Mouse (Mus musculus): ENCODE measurements around the gene Frmd4b.

The Frmd4b gene

GRCm38 (mm10) chr6:97315311-97315710 is 302.0 kb downstream of the Frmd4b start:
- no peak for DNase-seq (ENCODE audit: low spot score in 2 of 2)

GRCm38 (mm10) chr6:97312545-97312939 is 304.8 kb downstream of the Frmd4b start:
- DNase-seq (ENCODE audit: low spot score in 2 of 2): no peak

- DNase-seq (ENCODE audit: low spot score in 2 of 2): no peak
These were observed 305.5 kb downstream of the Frmd4b start for GRCm38 (mm10) chr6:97311599-97312544.

- DNase-seq (ENCODE audit: low spot score in 2 of 2): no peak
These were observed 306.4 kb downstream of the Frmd4b start for GRCm38 (mm10) chr6:97310901-97311331.

GRCm38 (mm10) chr6:97309161-97309560 is 308.2 kb downstream of the Frmd4b start:
- no peak for DNase-seq (ENCODE audit: low spot score in 2 of 2)

GRCm38 (mm10) chr6:97308562-97308961 is 308.8 kb downstream of the Frmd4b start:
- no peak for DNase-seq (ENCODE audit: low spot score in 2 of 2)

- no peak for DNase-seq (ENCODE audit: low spot score in 2 of 2)
These were observed 310.1 kb downstream of the Frmd4b start for GRCm38 (mm10) chr6:97307231-97307630.

GRCm38 (mm10) chr6:97306351-97306750 is 311.0 kb downstream of the Frmd4b start:
- no peak for DNase-seq (ENCODE audit: low spot score in 2 of 2)

- DNase-seq (ENCODE audit: low spot score in 2 of 2): no peak
These were observed 311.9 kb downstream of the Frmd4b start for GRCm38 (mm10) chr6:97305491-97305890.

GRCm38 (mm10) chr6:97305010-97305409 is 312.3 kb downstream of the Frmd4b start:
- no peak for DNase-seq (ENCODE audit: low spot score in 2 of 2)

GRCm38 (mm10) chr6:97303277-97304109 is 313.8 kb downstream of the Frmd4b start:
- no peak for DNase-seq (ENCODE audit: low spot score in 2 of 2)

- no peak for DNase-seq (ENCODE audit: low spot score in 2 of 2)
These were observed 315.0 kb downstream of the Frmd4b start for GRCm38 (mm10) chr6:97302303-97302702.

- no peak for DNase-seq (ENCODE audit: low spot score in 2 of 2)
These were observed 316.7 kb downstream of the Frmd4b start for GRCm38 (mm10) chr6:97300659-97301058.

- no peak for DNase-seq (ENCODE audit: low spot score in 2 of 2)
These were observed 317.2 kb downstream of the Frmd4b start for GRCm38 (mm10) chr6:97300180-97300579.

- no peak for DNase-seq (ENCODE audit: low spot score in 2 of 2)
These were observed 320.2 kb downstream of the Frmd4b start for GRCm38 (mm10) chr6:97297151-97297550.

- no peak for DNase-seq (ENCODE audit: low spot score in 2 of 2)
These were observed 321.3 kb downstream of the Frmd4b start for GRCm38 (mm10) chr6:97295866-97296527.

- no peak for DNase-seq (ENCODE audit: low spot score in 2 of 2)
These were observed 321.9 kb downstream of the Frmd4b start for GRCm38 (mm10) chr6:97295416-97295815.

- DNase-seq (ENCODE audit: low spot score in 2 of 2): no peak
These were observed 323.4 kb downstream of the Frmd4b start for GRCm38 (mm10) chr6:97293667-97294569.

GRCm38 (mm10) chr6:97292894-97293293 is 324.4 kb downstream of the Frmd4b start:
- no peak for DNase-seq (ENCODE audit: low spot score in 2 of 2)

GRCm38 (mm10) chr6:97292096-97292495 is 325.2 kb downstream of the Frmd4b start:
- no peak for DNase-seq (ENCODE audit: low spot score in 2 of 2)

Data from spleen, postnatal 36 days (tissue).